Mouse (Mus musculus): ENCODE measurements around the gene Gm43518.
A peak's percentile ranks its signal among the peaks of the same experiment; 100 is the strongest.

Gm43518 gene

DNA sequence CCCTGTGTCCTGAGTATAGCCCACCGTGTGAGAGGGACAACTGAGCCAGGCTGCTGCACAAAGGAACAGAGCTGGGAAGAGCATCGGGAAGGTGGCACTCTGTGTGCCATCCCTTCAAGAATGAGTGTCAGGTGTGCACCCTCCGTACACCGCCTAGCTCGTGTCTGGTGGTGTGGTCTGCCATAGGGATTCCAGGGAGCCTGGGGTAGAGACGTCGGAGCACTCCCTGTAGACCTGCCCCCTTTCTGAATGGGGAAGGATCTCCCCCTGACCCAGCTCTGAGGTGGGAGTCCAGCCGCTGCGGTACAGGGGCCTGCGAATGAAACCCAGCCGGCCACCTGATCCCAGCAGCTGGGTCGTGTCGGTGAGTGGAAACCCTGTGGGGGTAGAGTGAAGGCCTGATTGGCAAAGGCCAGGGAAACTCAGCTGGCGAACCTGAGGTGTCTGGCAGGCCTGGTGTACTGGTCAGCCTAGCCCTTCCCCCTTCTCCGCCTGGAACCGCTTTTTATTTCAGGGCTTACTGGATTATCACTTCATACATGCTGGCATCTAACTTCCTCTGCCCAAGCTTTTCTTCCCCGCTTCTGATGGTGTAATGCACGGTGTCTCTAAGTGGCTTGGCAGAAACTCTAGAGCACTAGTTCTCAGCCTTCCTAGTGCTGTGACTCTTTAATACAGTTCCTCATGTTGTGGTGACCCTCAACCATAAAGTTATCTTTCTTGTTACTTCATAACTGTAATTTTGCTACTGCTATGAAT, 52.2 kb downstream of the Gm43518 start:
- DNase-seq = peak; percentile 23

DNA sequence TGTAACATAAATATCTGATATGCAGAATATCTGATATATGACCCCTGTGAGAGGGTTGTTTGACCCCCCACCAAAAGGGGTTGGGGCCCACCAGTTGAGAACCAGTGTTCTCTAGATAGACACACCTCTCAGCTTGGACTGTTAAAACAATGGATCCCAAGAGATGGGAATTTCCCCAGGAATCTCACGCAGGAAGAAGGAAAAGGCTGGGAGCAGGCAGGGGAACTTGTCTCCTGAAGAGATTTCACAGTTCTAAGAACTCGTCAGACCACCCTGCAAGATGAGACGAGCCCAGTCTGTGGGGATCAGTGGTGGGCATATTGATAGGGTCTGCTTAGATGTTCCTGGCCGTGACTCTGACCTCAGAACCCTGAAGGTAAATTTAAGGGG, 52.8 kb downstream of the Gm43518 start:
- DNase-seq = peak; percentile 16

DNA sequence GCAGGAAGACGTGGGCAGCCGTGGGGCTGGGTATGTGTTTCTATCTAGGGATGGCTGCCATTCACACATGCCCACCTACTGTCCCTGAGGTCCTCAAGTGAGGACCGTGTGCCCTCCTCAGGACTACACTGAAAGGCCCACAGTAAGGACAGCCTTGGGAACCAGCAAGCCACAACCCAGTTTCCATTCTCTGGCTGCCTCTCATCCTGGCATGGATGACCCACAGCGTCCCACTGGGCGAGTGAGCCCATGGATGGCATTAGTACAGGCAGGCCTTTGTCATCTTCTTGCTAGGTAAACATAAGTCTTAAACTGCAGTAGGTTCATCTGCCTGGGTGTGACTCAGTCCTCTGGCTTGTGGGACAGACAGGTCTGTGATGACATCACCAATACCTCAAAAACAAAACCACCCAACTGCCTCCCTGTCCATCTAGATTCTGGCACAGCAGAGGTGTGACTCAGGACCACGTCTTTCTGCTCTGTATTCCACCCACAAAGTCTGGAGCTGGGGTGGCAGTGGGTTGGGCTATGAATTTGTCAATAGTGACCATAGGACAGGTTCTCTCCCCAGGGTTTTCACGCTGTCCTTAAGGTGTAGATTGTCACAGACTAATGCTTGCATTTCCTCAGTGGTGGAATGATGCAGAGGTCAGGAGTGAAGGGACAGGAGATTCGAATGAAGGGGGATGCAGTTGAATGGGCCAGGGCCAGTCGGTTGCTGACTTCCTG, 53.5 kb downstream of the Gm43518 start:
- DNase-seq = peak; percentile 31

DNA sequence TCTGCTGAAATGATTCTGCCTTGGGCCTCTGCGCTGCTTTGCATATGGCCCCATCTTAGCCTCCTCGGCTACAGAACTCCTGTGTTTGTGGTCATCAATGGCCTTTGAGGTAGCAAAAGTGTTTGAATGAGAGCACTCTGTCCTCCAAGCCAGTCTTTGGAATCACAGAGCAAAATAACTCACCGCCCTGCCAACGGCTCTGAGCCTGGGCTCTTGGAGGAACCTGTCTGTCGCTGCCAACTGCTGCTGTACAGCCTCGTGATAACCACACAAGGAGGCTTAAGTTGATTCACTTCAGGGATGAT, 54.0 kb downstream of the Gm43518 start:
- peak; percentile 20 for DNase-seq

DNA sequence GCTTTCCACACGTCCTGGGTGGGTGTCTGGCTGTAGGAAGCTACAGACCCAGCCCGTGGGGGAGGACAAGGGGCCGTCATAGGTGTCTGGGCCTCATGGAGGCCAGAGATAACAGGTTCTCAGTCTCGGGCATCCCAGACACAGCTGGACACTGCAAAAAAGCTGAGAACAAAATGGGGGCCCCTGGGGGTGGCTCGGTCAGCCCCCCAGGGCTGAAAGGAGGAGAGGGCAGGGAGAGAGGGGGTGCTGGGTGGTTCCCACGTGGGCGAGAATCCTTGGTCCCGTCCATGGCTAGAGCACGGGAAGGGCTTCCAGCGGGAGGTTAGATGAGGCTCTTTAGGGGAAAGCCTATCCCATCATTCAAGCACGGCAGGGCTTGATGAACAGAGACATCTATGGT, 55.6 kb downstream of the Gm43518 start:
- no peak for DNase-seq

DNA sequence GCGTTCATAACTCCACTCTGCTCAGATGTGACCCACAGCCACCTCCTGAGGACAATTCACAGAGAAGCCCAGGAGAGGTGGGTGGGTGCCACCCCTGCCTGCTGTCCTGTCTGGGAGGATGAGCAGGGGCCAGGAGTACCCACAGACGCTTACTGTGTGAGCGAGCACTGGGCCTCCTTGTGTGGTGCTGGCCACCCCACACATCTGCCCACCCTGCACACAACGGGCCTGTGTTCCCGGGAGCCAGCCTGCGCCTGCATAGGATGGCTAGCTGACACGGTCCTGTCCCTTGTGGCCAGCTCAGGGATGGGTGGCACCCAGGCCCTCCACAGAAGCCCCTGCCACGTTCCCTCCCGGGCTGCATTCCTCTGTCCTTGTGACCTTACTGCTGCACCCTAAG, 58.2 kb downstream of the Gm43518 start:
- DNase-seq = peak; percentile 18

DNA sequence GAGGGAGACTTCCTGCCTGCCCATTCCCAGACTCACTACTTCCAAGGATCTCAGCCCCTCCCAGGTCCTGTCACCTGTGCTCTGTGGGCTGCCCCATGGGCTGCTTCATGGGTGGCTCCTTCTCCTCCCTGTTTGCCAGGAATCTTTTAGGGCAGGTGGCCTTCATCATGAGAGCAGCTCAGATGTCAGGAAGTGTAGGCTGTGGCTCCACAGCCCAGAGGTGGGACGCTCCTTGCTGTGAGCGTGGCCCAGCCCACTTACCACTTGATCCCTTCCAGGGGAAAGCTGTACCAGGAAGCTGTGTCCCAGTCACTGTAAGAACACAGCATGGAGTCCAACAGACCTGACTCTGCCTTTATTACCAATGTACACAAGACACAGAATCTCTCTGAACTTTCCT, 59.7 kb downstream of the Gm43518 start:
- DNase-seq = no peak

DNA sequence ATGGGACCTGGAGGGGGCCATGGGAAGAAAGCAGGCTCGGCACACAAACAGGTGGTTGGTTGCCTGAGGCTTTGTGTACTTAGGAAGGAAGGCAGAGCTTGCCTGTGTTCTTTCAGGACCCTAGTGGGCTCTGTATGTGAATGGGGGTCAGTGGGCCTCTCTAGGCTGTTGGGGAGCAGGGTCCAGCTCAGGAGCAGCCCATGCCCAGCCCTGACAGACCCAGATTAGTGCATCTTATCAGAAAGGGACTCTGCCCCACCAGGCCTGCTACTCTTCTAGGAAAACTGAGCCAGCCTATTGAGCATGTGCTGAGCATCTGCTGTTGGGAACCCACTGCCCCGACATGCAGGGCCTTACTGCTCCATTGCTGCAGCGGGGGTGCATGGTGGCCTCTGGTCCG, 60.3 kb downstream of the Gm43518 start:
- no peak for DNase-seq

All from cerebellum, adult 9-10 months (tissue).